Mouse (Mus musculus) ovary, postnatal 10 days (tissue): ENCODE results near the gene Cd79b.

Source experiments
- DNase-seq: peaks from one replicate; pipeline ENCODE4 v3.0.0; 2022; ENCODE audit warnings: low spot score

The Cd79b gene

GRCm38 (mm10) chr11:106273811-106274210 lies 40.8 kb downstream of the Cd79b start:
- no peak for DNase-seq

GRCm38 (mm10) chr11:106273311-106273684 lies 41.3 kb downstream of the Cd79b start:
- no peak for DNase-seq

- DNase-seq = peak; percentile 95
Measured at GRCm38 (mm10) chr11:106272644-106273310, 41.8 kb downstream of the Cd79b start, which contains the start of gene Smarcd2. Gene Smarcd2 (minus strand): TSS chr11:106272972.

- peak; percentile 44 for DNase-seq
Measured at GRCm38 (mm10) chr11:106271794-106272643, 42.5 kb downstream of the Cd79b start.

GRCm38 (mm10) chr11:106271131-106271793 lies 43.3 kb downstream of the Cd79b start:
- no peak for DNase-seq

GRCm38 (mm10) chr11:106269060-106269431 lies 45.5 kb downstream of the Cd79b start:
- no peak for DNase-seq

- DNase-seq = peak; percentile 24
Measured at GRCm38 (mm10) chr11:106268326-106269059, 46.1 kb downstream of the Cd79b start.

GRCm38 (mm10) chr11:106267871-106268270 lies 46.7 kb downstream of the Cd79b start:
- no peak for DNase-seq

GRCm38 (mm10) chr11:106267311-106267852 lies 47.2 kb downstream of the Cd79b start:
- DNase-seq = peak; percentile 23

GRCm38 (mm10) chr11:106266431-106266830 lies 48.1 kb downstream of the Cd79b start:
- DNase-seq = no peak

GRCm38 (mm10) chr11:106265570-106265969 lies 49.0 kb downstream of the Cd79b start:
- DNase-seq = no peak

GRCm38 (mm10) chr11:106264988-106265387 lies 49.6 kb downstream of the Cd79b start:
- no peak for DNase-seq

GRCm38 (mm10) chr11:106263963-106264362 lies 50.6 kb downstream of the Cd79b start:
- no peak for DNase-seq
